Mouse (Mus musculus): ENCODE results near the gene Rusc2. TPM values are rescaled to one million over a fixed set of nuclear protein-coding genes. Genes with fewer than 3 reads are reported as not detected.

Gene Rusc2
- polyA plus RNA-seq, 1 experiment, result 14.7 TPM

- 61% methylated on average over 10 of the region's 10 CpGs for WGBS
- Histone ChIP-seq H3K4me1 (ENCODE audit: control insufficient read depth, insufficient read depth, low read length) (no peaks in the 10 kb centered on the region), H3K4me3 (replicated peaks; ENCODE audit: control insufficient read depth, low read depth, low read length) (no peak overlapping the region), H3K27ac (ENCODE audit: control insufficient read depth, insufficient read depth, low read depth, low read length, poor library complexity) (no peak overlapping the region)
- TF ChIP-seq POLR2A (IDR thresholded peaks at IDR 0.05; ENCODE audit: borderline replicate concordance, control insufficient read depth, low read depth, low read length) (no peak), CTCF (IDR thresholded peaks at IDR 0.05; ENCODE audit: control insufficient read depth, insufficient read depth, low read length) (no peak)
These were observed 19.2 kb downstream of the Rusc2 start for GRCm38 (mm10) chr4:43400976-43401375.

GRCm38 (mm10) chr4:43401486-43401885 is 19.7 kb downstream of the Rusc2 start:
- no peaks in the 10 kb centered on the region for H3K4me1 ChIP-seq (ENCODE audit: control insufficient read depth, insufficient read depth, low read length)
- no peak overlapping the region for H3K27ac ChIP-seq (ENCODE audit: control insufficient read depth, insufficient read depth, low read depth, low read length, poor library complexity)
- no peak overlapping the region for H3K4me3 ChIP-seq (replicated peaks; ENCODE audit: control insufficient read depth, low read depth, low read length)
- 79% methylated on average over 10 of the region's 10 CpGs for WGBS
- TF ChIP-seq CTCF (IDR thresholded peaks at IDR 0.05; ENCODE audit: control insufficient read depth, insufficient read depth, low read length), result no peak
- no peak for TF ChIP-seq POLR2A (IDR thresholded peaks at IDR 0.05; ENCODE audit: borderline replicate concordance, control insufficient read depth, low read depth, low read length)

GRCm38 (mm10) chr4:43402212-43402611 is 20.4 kb downstream of the Rusc2 start:
- H3K4me1 ChIP-seq (ENCODE audit: control insufficient read depth, insufficient read depth, low read length), result no peaks in the 10 kb centered on the region
- TF ChIP-seq POLR2A (IDR thresholded peaks at IDR 0.05; ENCODE audit: borderline replicate concordance, control insufficient read depth, low read depth, low read length) (no peak), CTCF (IDR thresholded peaks at IDR 0.05; ENCODE audit: control insufficient read depth, insufficient read depth, low read length) (no peak)
- WGBS, result 52% methylated on average over 9 of the region's 9 CpGs
- no peak overlapping the region for H3K27ac ChIP-seq (ENCODE audit: control insufficient read depth, insufficient read depth, low read depth, low read length, poor library complexity)
- no peak overlapping the region for H3K4me3 ChIP-seq (replicated peaks; ENCODE audit: control insufficient read depth, low read depth, low read length)

GRCm38 (mm10) chr4:43404697-43405096 is 22.9 kb downstream of the Rusc2 start:
- Histone ChIP-seq H3K27ac (ENCODE audit: control insufficient read depth, insufficient read depth, low read depth, low read length, poor library complexity) (no peak overlapping the region), H3K4me3 (replicated peaks; ENCODE audit: control insufficient read depth, low read depth, low read length) (no peak overlapping the region), H3K4me1 (ENCODE audit: control insufficient read depth, insufficient read depth, low read length) (no peaks in the 10 kb centered on the region)
- 88% methylated on average over 10 of the region's 10 CpGs for WGBS
- no peak for TF ChIP-seq POLR2A (IDR thresholded peaks at IDR 0.05; ENCODE audit: borderline replicate concordance, control insufficient read depth, low read depth, low read length)
- TF ChIP-seq CTCF (IDR thresholded peaks at IDR 0.05; ENCODE audit: control insufficient read depth, insufficient read depth, low read length), result no peak

GRCm38 (mm10) chr4:43406162-43406971 is 24.6 kb downstream of the Rusc2 start:
- TF ChIP-seq CTCF (IDR thresholded peaks at IDR 0.05; ENCODE audit: control insufficient read depth, insufficient read depth, low read length) (no peak), POLR2A (IDR thresholded peaks at IDR 0.05; ENCODE audit: borderline replicate concordance, control insufficient read depth, low read depth, low read length) (no peak)
- Histone ChIP-seq H3K4me3 (replicated peaks; ENCODE audit: control insufficient read depth, low read depth, low read length) (no peak overlapping the region), H3K4me1 (ENCODE audit: control insufficient read depth, insufficient read depth, low read length) (no peaks in the 10 kb centered on the region), H3K27ac (ENCODE audit: control insufficient read depth, insufficient read depth, low read depth, low read length, poor library complexity) (no peak overlapping the region)
- WGBS, result 15% methylated on average over 28 of the region's 28 CpGs

GRCm38 (mm10) chr4:43407071-43407920 is 25.5 kb downstream of the Rusc2 start:
- H3K4me1 ChIP-seq (ENCODE audit: control insufficient read depth, insufficient read depth, low read length), result no peaks in the 10 kb centered on the region
- no peak overlapping the region for H3K27ac ChIP-seq (ENCODE audit: control insufficient read depth, insufficient read depth, low read depth, low read length, poor library complexity)
- no peak for TF ChIP-seq CTCF (IDR thresholded peaks at IDR 0.05; ENCODE audit: control insufficient read depth, insufficient read depth, low read length)
- no peak for TF ChIP-seq POLR2A (IDR thresholded peaks at IDR 0.05; ENCODE audit: borderline replicate concordance, control insufficient read depth, low read depth, low read length)
- no peak overlapping the region for H3K4me3 ChIP-seq (replicated peaks; ENCODE audit: control insufficient read depth, low read depth, low read length)
- 81% methylated on average over 12 of the region's 12 CpGs for WGBS

- no peaks in the 10 kb centered on the region; the same call in 1 of the 2 replicates for H3K4me1 ChIP-seq (ENCODE audit: control insufficient read depth, insufficient read depth, low read length)
- TF ChIP-seq POLR2A (IDR thresholded peaks at IDR 0.05; ENCODE audit: borderline replicate concordance, control insufficient read depth, low read depth, low read length), result no peak
- no peak for TF ChIP-seq CTCF (IDR thresholded peaks at IDR 0.05; ENCODE audit: control insufficient read depth, insufficient read depth, low read length)
- H3K27ac ChIP-seq (ENCODE audit: control insufficient read depth, insufficient read depth, low read depth, low read length, poor library complexity), result no peak overlapping the region; the same call in 1 of the 2 replicates
- no peak overlapping the region for H3K4me3 ChIP-seq (replicated peaks; ENCODE audit: control insufficient read depth, low read depth, low read length)
- 88% methylated on average over 14 of the region's 14 CpGs for WGBS
These were observed 33.0 kb downstream of the Rusc2 start for GRCm38 (mm10) chr4:43414761-43415160.
